Mouse (Mus musculus): ENCODE data around the gene Zbtb32.

DNA sequence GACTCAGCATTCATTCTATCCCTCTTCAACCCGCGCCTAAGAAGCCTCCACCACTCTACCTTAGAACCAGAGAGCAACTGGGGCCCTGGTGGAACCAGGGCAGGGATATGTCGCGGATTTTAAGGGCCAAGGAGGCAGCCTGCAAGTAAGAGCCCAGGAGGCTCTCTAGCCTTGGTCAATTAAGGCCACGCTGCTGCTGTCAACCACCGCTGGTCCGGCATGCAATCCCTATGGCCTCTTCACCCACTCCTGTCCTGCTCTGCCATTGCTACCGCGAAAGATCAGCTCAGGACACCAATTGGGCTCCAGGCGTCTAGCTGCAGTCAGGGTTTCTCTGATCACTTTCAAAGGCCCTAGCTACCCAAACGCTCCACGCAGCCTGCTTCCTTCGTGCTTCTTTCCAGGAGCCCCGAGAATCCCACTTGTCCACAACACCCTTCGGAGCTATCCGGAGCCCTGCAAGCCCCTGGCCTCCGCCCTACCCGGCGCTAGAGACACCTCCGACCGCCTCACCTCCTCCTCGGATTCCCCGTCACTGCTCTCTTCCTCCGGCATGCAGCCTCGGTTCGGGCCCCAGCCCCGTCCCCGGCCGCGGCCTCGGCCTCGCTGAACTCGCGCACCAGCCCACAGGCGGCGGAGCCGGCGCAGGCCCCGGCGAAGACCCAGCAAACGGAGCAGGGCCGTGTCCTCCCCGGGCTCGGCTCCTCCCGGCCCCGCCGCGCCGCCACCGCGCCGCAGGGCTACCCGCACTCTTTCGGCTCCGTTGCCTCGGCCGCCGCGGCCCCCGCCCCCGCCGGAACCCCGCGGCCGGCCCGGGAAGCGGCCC, 10.7 kb downstream of the Zbtb32 start:
- TF ChIP-seq PAX5 (IDR thresholded peaks at IDR 0.05; ENCODE audit: low read length), result no peak
- TF ChIP-seq MXI1 (IDR thresholded peaks at IDR 0.05; ENCODE audit: low read depth, low read length), result no peak; the same call in 1 of the 2 replicates
- no peak for TF ChIP-seq E2F4 (IDR thresholded peaks at IDR 0.05; ENCODE audit: insufficient replicate concordance, low read depth, low read length)
- no peak for TF ChIP-seq USF1 (IDR thresholded peaks at IDR 0.05; ENCODE audit: low read depth, low read length)
- TF ChIP-seq CTCF (conservative IDR thresholded peaks at IDR 0.05 in 1 of 2, IDR thresholded peaks at IDR 0.05 in 1 of 2; ENCODE audit: low read depth in 2 of 2, low read length in 2 of 2), result no peak
- TF ChIP-seq RAD21 (IDR thresholded peaks at IDR 0.05; ENCODE audit: low read depth, low read length), result no peak

Measured in CH12.LX (cell line).